Mouse (Mus musculus) forebrain, embryonic 15.5 days (tissue): ENCODE data around the gene Lrrc75b. TPM values are rescaled to one million over a fixed set of nuclear protein-coding genes. Genes with fewer than 3 reads are reported as not detected.

Source experiments
- ATAC-seq: fragments of 200-750 bp; cut with Nextera tagmentation; replicated peaks from 2 replicates; pipeline ENCODE4 v1.8.0; 2017; ENCODE audit warnings: mild to moderate bottlenecking, moderate TSS enrichment, moderate library complexity
- H3K27ac ChIP-seq: fragments of 300-500 bp; sonication (generic); replicated peaks from 2 replicates; pipeline ENCODE4 v1.5.1; 2015; ENCODE audit warnings: mild to moderate bottlenecking, inconsistent platforms
- H3K27me3 ChIP-seq: fragments of 300-500 bp; sonication (generic); 2 replicates; pipeline ENCODE4 v1.6.1; 2015; ENCODE audit warnings: inconsistent platforms
- H3K36me3 ChIP-seq: fragments of 300-500 bp; sonication (generic); 2 replicates; pipeline ENCODE4 v1.6.1; 2015; ENCODE audit warnings: mild to moderate bottlenecking, inconsistent platforms
- H3K4me1 ChIP-seq: fragments of 300-500 bp; sonication (generic); 2 replicates; pipeline ENCODE4 v1.6.1; 2015; ENCODE audit warnings: inconsistent platforms
- H3K4me2 ChIP-seq: fragments of 300-500 bp; sonication (generic); replicated peaks from 2 replicates; pipeline ENCODE4 v1.6.1; 2015; ENCODE audit warnings: mild to moderate bottlenecking, inconsistent platforms
- H3K4me3 ChIP-seq: fragments of 300-500 bp; sonication (generic); 2 replicates; pipeline ENCODE4 v1.5.1; 2015; ENCODE audit warnings: mild to moderate bottlenecking, inconsistent platforms
- H3K9ac ChIP-seq: fragments of 300-500 bp; sonication (generic); replicated peaks from 2 replicates; pipeline ENCODE4 v1.6.1; 2015; ENCODE audit warnings: mild to moderate bottlenecking, inconsistent platforms
- H3K9me3 ChIP-seq: fragments of 300-500 bp; sonication (generic); 2 replicates; pipeline ENCODE4 v1.6.1; 2016; ENCODE audit warnings: inconsistent platforms
- WGBS: fragments of 180-500 bp; shearing (Covaris S2); methylation state at CpG from one replicate; pipeline ENCODE4 v1.1.7; 2015; ENCODE audit warnings: mixed read lengths; 5-methylcytosine and 5-hydroxymethylcytosine counted together
- polyA plus RNA-seq: library from polyadenylated mRNA; unstranded; fragments of >200 nt; fragmentation: Nextera tagmentation; extraction: Ambion mirVana; gene quantifications from 2 replicates; pipeline ENCODE4 v1.2.1, GENCODE M21; 2015

Gene Lrrc75b
- polyA plus RNA-seq: 16.4 TPM in 2 replicates

- peak; percentile 38 for ATAC-seq
- H3K9ac ChIP-seq: peak within 1 kb of the TSS; percentile 94
- H3K4me2 ChIP-seq: peak within 1 kb of the TSS; percentile 97
- H3K4me3 ChIP-seq: peak within 1 kb of the TSS; percentile 80
- WGBS: under 1% methylated on average over 70 of the region's 75 CpGs
- H3K27me3 ChIP-seq: no peaks in the 10 kb centered on the region
- peak within 1 kb of the TSS; percentile 91 for H3K27ac ChIP-seq
- H3K9me3 ChIP-seq: no peaks in the 10 kb centered on the region
- H3K36me3 ChIP-seq: no peaks in the 10 kb centered on the region
- H3K4me1 ChIP-seq: peaks cover 49% of the 10 kb centered on the region
Measured at GRCm38 (mm10) chr10:75559676-75560548, at the start of gene Lrrc75b. Lrrc75b (minus strand) TSS chr10:75560330.

GRCm38 (mm10) chr10:75608975-75609374, 48.8 kb upstream of the Lrrc75b start:
- 95% methylated on average over 11 of the region's 11 CpGs for WGBS
- ATAC-seq: no peak
- no peaks in the 10 kb centered on the region for H3K36me3 ChIP-seq
- no peaks in the 10 kb centered on the region for H3K27me3 ChIP-seq
- H3K4me2 ChIP-seq: no peak overlapping the region
- H3K4me1 ChIP-seq: no peaks in the 10 kb centered on the region
- H3K4me3 ChIP-seq: no peak overlapping the region
- H3K9me3 ChIP-seq: no peaks in the 10 kb centered on the region
- H3K27ac ChIP-seq: no peak overlapping the region
- H3K9ac ChIP-seq: no peak overlapping the region

DNA sequence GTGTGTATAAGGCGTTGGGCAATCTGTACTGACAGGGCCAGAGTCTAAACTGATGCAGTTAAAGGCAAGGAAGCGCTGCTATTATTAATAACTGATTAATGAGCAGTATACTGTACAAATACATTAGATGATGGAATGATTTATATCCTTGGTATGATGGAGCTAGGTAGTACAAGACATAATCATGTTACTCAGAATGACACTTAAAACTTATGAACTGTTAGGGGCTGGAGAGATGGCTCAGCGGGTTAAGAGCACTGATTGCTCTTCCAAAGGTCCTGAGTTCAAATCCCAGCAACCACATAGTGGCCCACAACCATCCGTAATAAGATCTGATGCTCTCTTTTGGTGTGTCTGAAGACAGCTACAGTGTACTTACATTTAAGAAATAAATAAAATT, 47.1 kb upstream of the Lrrc75b start:
- Histone ChIP-seq H3K27ac (no peak overlapping the region), H3K9me3 (no peaks in the 10 kb centered on the region), H3K4me3 (no peak overlapping the region), H3K27me3 (no peaks in the 10 kb centered on the region), H3K4me2 (no peak overlapping the region), H3K9ac (no peak overlapping the region), H3K36me3 (no peaks in the 10 kb centered on the region), H3K4me1 (no peaks in the 10 kb centered on the region)
- 91% methylated on average over 4 of the region's 4 CpGs for WGBS
- ATAC-seq: no peak

DNA sequence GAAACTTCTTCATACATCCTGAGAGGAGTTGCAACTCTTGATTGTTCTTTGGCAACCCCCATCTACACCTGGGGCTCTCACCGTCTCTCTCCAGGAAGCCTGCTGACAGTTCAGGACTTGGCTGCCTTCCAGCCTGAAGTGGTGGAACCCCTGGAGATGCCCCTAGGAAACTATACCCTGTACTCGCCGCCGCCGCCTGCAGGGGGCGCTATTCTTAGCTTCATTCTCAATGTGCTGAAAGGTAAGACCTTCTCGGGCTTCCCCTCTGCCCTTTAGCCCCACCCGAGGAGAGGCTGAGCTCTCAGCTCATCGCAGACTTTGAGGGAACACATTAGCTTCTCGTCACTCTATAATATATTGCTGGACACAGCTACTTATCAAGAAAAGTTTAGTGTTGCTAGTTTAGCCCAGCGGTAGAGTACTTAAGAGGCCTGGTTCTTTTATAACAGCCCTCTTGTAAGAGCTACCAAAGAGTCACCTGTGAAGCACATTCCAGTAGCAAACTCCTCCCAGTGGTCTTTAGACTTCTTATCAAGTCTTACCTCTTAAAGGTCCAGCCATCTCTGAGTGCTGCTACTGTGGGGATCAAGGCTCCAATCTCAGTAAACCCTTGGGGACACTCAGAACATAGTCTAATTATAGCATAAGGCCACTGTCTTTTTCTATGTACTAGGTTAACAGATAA, 45.2 kb upstream of the Lrrc75b start:
- H3K4me2 ChIP-seq: no peak overlapping the region
- H3K9ac ChIP-seq: no peak overlapping the region
- H3K27ac ChIP-seq: no peak overlapping the region
- ATAC-seq: no peak
- H3K27me3 ChIP-seq: no peaks in the 10 kb centered on the region
- 45% methylated on average over 11 of the region's 11 CpGs for WGBS
- no peak overlapping the region for H3K4me3 ChIP-seq
- no peaks in the 10 kb centered on the region for H3K4me1 ChIP-seq
- no peaks in the 10 kb centered on the region for H3K36me3 ChIP-seq
- no peaks in the 10 kb centered on the region for H3K9me3 ChIP-seq

- H3K9ac ChIP-seq: no peak overlapping the region
- no peaks in the 10 kb centered on the region for H3K27me3 ChIP-seq
- WGBS: 87% methylated on average over 7 of the region's 7 CpGs
- no peak for ATAC-seq
- no peak overlapping the region for H3K4me3 ChIP-seq
- no peak overlapping the region for H3K27ac ChIP-seq
- no peaks in the 10 kb centered on the region for H3K36me3 ChIP-seq
- no peaks in the 10 kb centered on the region; the same call in 1 of the 2 replicates for H3K4me1 ChIP-seq
- no peak overlapping the region for H3K4me2 ChIP-seq
- no peaks in the 10 kb centered on the region for H3K9me3 ChIP-seq
Measured at GRCm38 (mm10) chr10:75600189-75600730, 40.1 kb upstream of the Lrrc75b start.

DNA sequence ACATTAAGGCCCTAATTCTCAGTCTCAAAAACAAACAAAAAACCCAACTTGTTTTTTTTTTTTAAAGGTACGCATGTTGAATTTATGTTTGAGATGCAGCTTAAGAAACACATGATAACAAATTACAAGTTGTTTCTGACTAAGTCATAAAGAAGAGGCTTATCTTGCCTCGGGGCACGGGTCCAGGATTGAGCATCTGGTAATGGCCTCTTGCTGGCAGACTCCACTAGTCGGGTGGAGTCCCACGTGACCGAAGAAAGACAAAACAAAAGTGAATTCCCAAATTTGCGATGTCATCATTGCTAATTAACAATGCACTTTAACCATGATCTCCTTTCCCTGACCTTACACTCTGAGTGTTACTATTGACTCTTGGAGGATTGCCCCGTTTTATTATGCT, 35.9 kb upstream of the Lrrc75b start:
- ATAC-seq: no peak
- no peak overlapping the region for H3K4me2 ChIP-seq
- no peaks in the 10 kb centered on the region for H3K9me3 ChIP-seq
- WGBS: 71% methylated on average over 8 of the region's 8 CpGs
- H3K9ac ChIP-seq: no peak overlapping the region
- H3K4me3 ChIP-seq: no peak overlapping the region
- no peaks in the 10 kb centered on the region for H3K27me3 ChIP-seq
- no peaks in the 10 kb centered on the region; the same call in 1 of the 2 replicates for H3K4me1 ChIP-seq
- H3K36me3 ChIP-seq: no peaks in the 10 kb centered on the region
- H3K27ac ChIP-seq: no peak overlapping the region

GRCm38 (mm10) chr10:75592585-75592984, 32.5 kb upstream of the Lrrc75b start:
- no peaks in the 10 kb centered on the region for H3K27me3 ChIP-seq
- WGBS: 80% methylated on average over 7 of the region's 7 CpGs
- H3K9ac ChIP-seq: no peak overlapping the region
- no peaks in the 10 kb centered on the region for H3K9me3 ChIP-seq
- ATAC-seq: no peak
- H3K4me3 ChIP-seq: no peak overlapping the region
- H3K4me2 ChIP-seq: no peak overlapping the region
- peaks cover 7% of the 10 kb centered on the region for H3K4me1 ChIP-seq
- H3K36me3 ChIP-seq: no peaks in the 10 kb centered on the region
- no peak overlapping the region for H3K27ac ChIP-seq

GRCm38 (mm10) chr10:75591211-75591894, 31.2 kb upstream of the Lrrc75b start:
- no peaks in the 10 kb centered on the region for H3K27me3 ChIP-seq
- no peak overlapping the region for H3K27ac ChIP-seq
- peaks cover 9% of the 10 kb centered on the region for H3K4me1 ChIP-seq
- 82% methylated on average over 12 of the region's 12 CpGs for WGBS
- H3K4me3 ChIP-seq: no peak overlapping the region
- H3K9ac ChIP-seq: no peak overlapping the region
- H3K4me2 ChIP-seq: no peak overlapping the region
- no peaks in the 10 kb centered on the region for H3K9me3 ChIP-seq
- no peak for ATAC-seq
- H3K36me3 ChIP-seq: no peaks in the 10 kb centered on the region

DNA sequence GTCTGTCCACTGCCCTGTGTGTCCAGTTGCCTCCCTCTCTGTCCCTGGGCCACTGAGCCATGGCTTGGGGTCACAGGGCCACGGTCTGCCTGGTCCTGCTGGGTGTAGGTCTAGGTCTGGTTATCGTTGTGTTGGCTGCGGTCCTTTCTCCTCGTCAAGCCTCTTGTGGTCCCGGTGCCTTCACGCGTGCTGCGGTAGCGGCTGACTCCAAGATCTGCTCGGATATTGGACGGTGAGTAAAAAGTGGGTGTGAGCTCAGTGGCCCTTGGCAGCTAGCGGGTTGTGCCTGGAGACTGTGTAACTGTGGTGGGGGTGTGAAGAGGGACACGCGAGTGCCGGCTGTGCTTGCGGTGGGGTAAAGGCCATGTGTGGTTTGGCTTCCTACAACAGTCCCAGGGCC, 29.5 kb upstream of the Lrrc75b start:
- H3K9ac ChIP-seq: no peak overlapping the region
- H3K36me3 ChIP-seq: no peaks in the 10 kb centered on the region
- H3K4me1 ChIP-seq: peaks cover 14% of the 10 kb centered on the region
- no peak overlapping the region for H3K4me2 ChIP-seq
- no peak overlapping the region for H3K4me3 ChIP-seq
- no peaks in the 10 kb centered on the region for H3K27me3 ChIP-seq
- ATAC-seq: no peak
- 83% methylated on average over 16 of the region's 16 CpGs for WGBS
- no peak overlapping the region for H3K27ac ChIP-seq
- H3K9me3 ChIP-seq: no peaks in the 10 kb centered on the region

GRCm38 (mm10) chr10:75589129-75589528, 29.0 kb upstream of the Lrrc75b start, which contains the start of gene Ggt5:
Ggt5 (plus strand) TSS chr10:75589340.
- H3K4me2 ChIP-seq: no peak within 1 kb of the TSS
- no peak for ATAC-seq
- WGBS: 32% methylated on average over 5 of the region's 5 CpGs
- H3K27me3 ChIP-seq: no peaks in the 10 kb centered on the region
- no peaks in the 10 kb centered on the region for H3K36me3 ChIP-seq
- H3K9me3 ChIP-seq: no peaks in the 10 kb centered on the region
- H3K4me1 ChIP-seq: peaks cover 14% of the 10 kb centered on the region
- no peak within 1 kb of the TSS for H3K9ac ChIP-seq
- no peak within 1 kb of the TSS for H3K4me3 ChIP-seq
- H3K27ac ChIP-seq: no peak within 1 kb of the TSS

DNA sequence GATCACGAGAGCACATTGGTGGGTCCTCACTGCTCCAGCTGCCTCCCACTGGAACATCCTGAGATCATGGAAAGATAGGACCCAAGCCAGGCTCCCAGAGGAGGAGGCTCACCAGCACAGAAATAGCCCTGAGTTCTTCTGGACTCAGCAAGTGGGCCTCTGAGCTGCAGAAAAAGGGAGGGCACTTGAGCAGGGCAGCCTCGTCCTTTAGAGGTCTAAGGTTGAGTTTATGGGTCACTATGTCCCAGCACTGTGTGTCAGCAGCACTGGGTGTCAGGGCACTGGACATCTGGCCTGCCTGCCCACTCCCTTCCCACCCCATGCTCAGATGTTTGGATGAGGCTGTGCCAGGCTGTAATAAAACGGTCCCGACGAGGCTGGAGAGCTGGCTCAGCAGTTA, 28.2 kb upstream of the Lrrc75b start:
- no peaks in the 10 kb centered on the region for H3K36me3 ChIP-seq
- no peak overlapping the region for H3K4me2 ChIP-seq
- 75% methylated on average over 5 of the region's 5 CpGs for WGBS
- H3K27me3 ChIP-seq: no peaks in the 10 kb centered on the region
- no peaks in the 10 kb centered on the region for H3K9me3 ChIP-seq
- ATAC-seq: no peak
- no peak overlapping the region for H3K9ac ChIP-seq
- H3K4me3 ChIP-seq: no peak overlapping the region
- peaks cover 14% of the 10 kb centered on the region for H3K4me1 ChIP-seq
- no peak overlapping the region for H3K27ac ChIP-seq

DNA sequence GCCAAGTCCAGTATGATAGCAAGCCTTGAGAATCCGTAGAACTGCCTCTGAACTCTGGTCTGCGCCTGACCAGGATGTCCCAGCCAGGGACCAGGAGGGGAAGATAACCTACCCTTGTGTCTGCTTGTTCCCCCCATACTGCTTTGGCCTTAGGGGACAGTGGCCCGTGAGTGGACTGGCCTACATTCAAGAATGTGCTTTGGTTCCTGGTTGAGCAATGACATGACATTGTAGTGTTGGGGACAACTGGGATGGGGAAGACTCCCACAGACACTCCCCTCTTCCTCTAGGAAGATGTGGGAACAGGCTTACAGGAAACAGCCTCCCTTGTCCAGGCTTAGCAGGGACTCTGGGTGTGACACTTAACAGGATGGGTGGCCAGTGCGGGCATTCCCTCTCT, 27.7 kb upstream of the Lrrc75b start:
- Histone ChIP-seq H3K9me3 (no peaks in the 10 kb centered on the region), H3K4me1 (peaks cover 14% of the 10 kb centered on the region), H3K4me3 (no peak overlapping the region), H3K4me2 (no peak overlapping the region), H3K27ac (no peak overlapping the region), H3K36me3 (no peaks in the 10 kb centered on the region), H3K9ac (no peak overlapping the region), H3K27me3 (no peaks in the 10 kb centered on the region)
- no peak for ATAC-seq
- 93% methylated on average over 4 of the region's 4 CpGs for WGBS
